Mouse (Mus musculus): ENCODE results near the gene Gm3776. TPM values are rescaled to one million over a fixed set of nuclear protein-coding genes. Genes with fewer than 3 reads are reported as not detected.
A peak's percentile ranks its signal among the peaks of the same experiment; 100 is the strongest.
"Not testable (repeated sequence)": the region's sequence is repeated elsewhere in the genome, so short reads cannot be mapped to it uniquely, and the experiment has no call there.

Gene Gm3776
- polyA plus RNA-seq (2015; fragmentation: Nextera tagmentation; extraction: Ambion mirVana) = not detected in 2 replicates

DNA sequence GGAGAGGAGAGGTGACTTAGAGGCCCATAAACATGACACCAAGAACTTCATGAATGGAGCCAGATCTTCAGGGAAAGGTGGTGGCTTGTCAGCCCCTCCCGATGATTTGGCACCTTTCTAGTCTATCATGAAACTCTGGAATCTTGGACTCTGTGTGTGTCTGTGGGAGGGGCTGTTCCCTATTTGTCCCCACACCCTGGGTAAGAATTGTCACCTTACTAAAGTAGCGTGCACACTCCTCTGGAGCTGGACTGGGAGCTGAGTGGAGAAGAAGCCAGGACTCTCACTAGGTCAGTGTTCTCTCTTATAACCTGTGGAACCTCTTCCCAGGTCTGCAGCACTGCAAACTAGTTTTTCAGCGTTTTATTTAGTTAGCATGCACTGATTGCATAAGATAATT is at the start of gene Gm3776:
Gene Gm3776, plus strand, starts transcription at position 216 of the 400 bp plus-strand sequence.
- H3K4me3 ChIP-seq (ENCODE audit: low read length); H3K36me3 ChIP-seq (ENCODE audit: control insufficient read depth, insufficient read depth); H3K9me3 ChIP-seq (replicated peaks; ENCODE audit: control insufficient read depth, low read length); H3K4me2 ChIP-seq (ENCODE audit: low read depth, low read length); H3K4me1 ChIP-seq (ENCODE audit: control insufficient read depth, insufficient read depth, low read length); H3K27ac ChIP-seq (ENCODE audit: low read length); H3K27me3 ChIP-seq (ENCODE audit: control insufficient read depth, insufficient read depth, low read length); ATAC-seq (replicated peaks; ENCODE audit: extremely low read depth, insufficient read depth, low FRiP score); H3K9ac ChIP-seq (ENCODE audit: low read length): not testable (repeated sequence)
- WGBS = 65% methylated on average over 1 of the region's 3 CpGs

DNA sequence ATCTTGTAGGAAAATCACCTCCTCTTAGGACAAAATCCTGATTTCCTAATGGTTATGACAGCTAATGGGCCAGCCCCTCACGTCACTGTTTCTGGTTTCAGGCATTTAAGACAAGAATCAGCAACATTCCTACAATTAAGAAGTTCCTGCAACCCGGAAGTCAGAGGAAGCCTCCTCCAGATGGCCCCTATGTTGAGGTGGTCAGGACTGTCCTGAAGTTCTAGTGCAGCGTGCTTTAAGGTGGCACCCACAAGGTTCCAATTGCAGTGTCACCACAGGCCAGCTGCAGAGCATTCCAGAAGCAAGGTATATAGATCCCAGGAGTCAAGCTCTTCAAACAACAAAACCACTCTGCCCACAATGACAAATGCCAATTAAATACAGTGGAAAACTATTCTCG is 48.0 kb upstream of the Gm3776 start:
- 43% methylated on average over 4 of the region's 4 CpGs for WGBS
- H3K36me3 ChIP-seq (ENCODE audit: control insufficient read depth, insufficient read depth) = peaks cover 4% of the 10 kb centered on the region
- H3K9me3 ChIP-seq (replicated peaks; ENCODE audit: control insufficient read depth, low read length) = no peaks in the 10 kb centered on the region
- no peak overlapping the region for H3K4me2 ChIP-seq (ENCODE audit: low read depth, low read length)
- no peak overlapping the region for H3K9ac ChIP-seq (ENCODE audit: low read length)
- no peak for ATAC-seq (replicated peaks; ENCODE audit: extremely low read depth, insufficient read depth, low FRiP score)
- peaks cover 11% of the 10 kb centered on the region for H3K4me1 ChIP-seq (ENCODE audit: control insufficient read depth, insufficient read depth, low read length)
- H3K27ac ChIP-seq (ENCODE audit: low read length) = no peak overlapping the region
- no peak overlapping the region for H3K4me3 ChIP-seq (ENCODE audit: low read length)
- H3K27me3 ChIP-seq (ENCODE audit: control insufficient read depth, insufficient read depth, low read length) = no peaks in the 10 kb centered on the region

DNA sequence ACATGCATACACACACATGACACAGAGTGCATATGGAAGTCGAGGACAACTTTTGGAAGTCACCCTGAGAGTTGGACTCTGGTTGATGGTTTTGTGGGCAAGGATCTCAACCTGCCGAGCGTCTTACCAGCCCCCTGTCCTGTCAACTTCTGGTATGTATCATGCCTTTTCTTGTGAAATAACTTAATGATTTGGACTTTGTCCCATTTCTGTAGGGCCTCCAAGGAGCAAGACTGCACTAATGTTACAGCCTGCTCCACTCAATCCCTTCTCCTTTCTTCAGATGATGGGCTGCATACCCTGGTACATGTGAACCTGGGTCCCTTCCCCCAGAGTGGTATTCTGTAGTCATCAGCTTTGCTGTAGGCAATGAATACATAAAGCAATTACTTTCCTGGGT is 46.9 kb upstream of the Gm3776 start:
- no peaks in the 10 kb centered on the region for H3K9me3 ChIP-seq (replicated peaks; ENCODE audit: control insufficient read depth, low read length)
- H3K36me3 ChIP-seq (ENCODE audit: control insufficient read depth, insufficient read depth) = peaks cover 4% of the 10 kb centered on the region
- no peak for ATAC-seq (replicated peaks; ENCODE audit: extremely low read depth, insufficient read depth, low FRiP score)
- no peaks in the 10 kb centered on the region for H3K27me3 ChIP-seq (ENCODE audit: control insufficient read depth, insufficient read depth, low read length)
- H3K9ac ChIP-seq (ENCODE audit: low read length) = no peak overlapping the region
- WGBS = 88% methylated on average over 3 of the region's 3 CpGs
- no peak overlapping the region for H3K27ac ChIP-seq (ENCODE audit: low read length)
- peaks cover 11% of the 10 kb centered on the region for H3K4me1 ChIP-seq (ENCODE audit: control insufficient read depth, insufficient read depth, low read length)
- no peak overlapping the region for H3K4me3 ChIP-seq (ENCODE audit: low read length)
- H3K4me2 ChIP-seq (ENCODE audit: low read depth, low read length) = no peak overlapping the region

DNA sequence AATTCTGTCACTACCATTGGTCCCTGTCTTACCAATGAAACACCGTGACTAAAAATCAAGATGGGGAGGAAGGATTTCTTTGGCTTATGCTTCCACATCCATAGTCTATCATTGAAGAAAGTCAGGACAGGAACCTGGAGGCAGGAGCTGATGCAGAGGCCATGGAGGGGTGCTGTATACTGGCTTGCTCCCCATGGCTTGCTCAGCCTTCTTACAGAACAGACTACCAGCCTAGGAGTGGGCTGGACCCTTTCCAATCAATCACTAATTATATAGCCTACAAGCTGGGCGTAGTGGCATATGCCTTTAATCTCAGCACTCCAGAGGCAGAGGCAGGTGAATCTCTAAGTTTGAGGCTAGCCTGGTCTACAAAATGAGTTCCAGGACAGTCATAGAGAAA is 46.1 kb upstream of the Gm3776 start:
- H3K36me3 ChIP-seq (ENCODE audit: control insufficient read depth, insufficient read depth) = no peaks in the 10 kb centered on the region; the same call in none of the 2 replicates
- H3K27me3 ChIP-seq (ENCODE audit: control insufficient read depth, insufficient read depth, low read length) = no peaks in the 10 kb centered on the region
- no peak overlapping the region for H3K4me3 ChIP-seq (ENCODE audit: low read length)
- 95% methylated on average over 2 of the region's 2 CpGs for WGBS
- H3K4me1 ChIP-seq (ENCODE audit: control insufficient read depth, insufficient read depth, low read length) = peaks cover 11% of the 10 kb centered on the region
- no peak overlapping the region for H3K4me2 ChIP-seq (ENCODE audit: low read depth, low read length)
- no peak overlapping the region for H3K9ac ChIP-seq (ENCODE audit: low read length)
- H3K27ac ChIP-seq (ENCODE audit: low read length) = no peak overlapping the region
- no peaks in the 10 kb centered on the region for H3K9me3 ChIP-seq (replicated peaks; ENCODE audit: control insufficient read depth, low read length)
- ATAC-seq (replicated peaks; ENCODE audit: extremely low read depth, insufficient read depth, low FRiP score) = no peak

DNA sequence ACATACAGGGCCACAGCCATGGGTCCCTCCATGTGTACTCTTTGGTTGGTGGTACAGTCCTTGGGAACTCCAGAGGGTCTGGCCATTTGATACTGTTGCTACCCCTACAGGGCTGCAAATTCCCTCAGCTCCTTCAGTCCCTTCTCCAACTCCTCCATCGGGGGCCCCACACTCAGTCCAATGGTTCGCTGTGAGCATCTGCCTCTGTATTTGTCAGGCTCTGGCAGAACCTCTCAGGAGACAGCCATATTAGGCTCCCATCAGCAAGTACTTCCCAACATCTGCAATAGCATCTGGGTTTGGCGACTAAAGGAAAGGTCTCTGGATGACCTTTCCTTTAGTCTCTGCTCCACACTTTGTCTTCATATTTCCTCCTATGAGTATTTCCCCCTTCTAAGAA is 45.4 kb upstream of the Gm3776 start:
- H3K4me3 ChIP-seq (ENCODE audit: low read length) = no peak overlapping the region
- peaks cover 11% of the 10 kb centered on the region for H3K4me1 ChIP-seq (ENCODE audit: control insufficient read depth, insufficient read depth, low read length)
- H3K27me3 ChIP-seq (ENCODE audit: control insufficient read depth, insufficient read depth, low read length) = no peaks in the 10 kb centered on the region
- no peak overlapping the region for H3K9ac ChIP-seq (ENCODE audit: low read length)
- no peaks in the 10 kb centered on the region for H3K9me3 ChIP-seq (replicated peaks; ENCODE audit: control insufficient read depth, low read length)
- H3K4me2 ChIP-seq (ENCODE audit: low read depth, low read length) = no peak overlapping the region
- ATAC-seq (replicated peaks; ENCODE audit: extremely low read depth, insufficient read depth, low FRiP score) = no peak
- H3K36me3 ChIP-seq (ENCODE audit: control insufficient read depth, insufficient read depth) = no peaks in the 10 kb centered on the region; the same call in none of the 2 replicates
- no peak overlapping the region for H3K27ac ChIP-seq (ENCODE audit: low read length)
- 95% methylated on average over 3 of the region's 3 CpGs for WGBS

DNA sequence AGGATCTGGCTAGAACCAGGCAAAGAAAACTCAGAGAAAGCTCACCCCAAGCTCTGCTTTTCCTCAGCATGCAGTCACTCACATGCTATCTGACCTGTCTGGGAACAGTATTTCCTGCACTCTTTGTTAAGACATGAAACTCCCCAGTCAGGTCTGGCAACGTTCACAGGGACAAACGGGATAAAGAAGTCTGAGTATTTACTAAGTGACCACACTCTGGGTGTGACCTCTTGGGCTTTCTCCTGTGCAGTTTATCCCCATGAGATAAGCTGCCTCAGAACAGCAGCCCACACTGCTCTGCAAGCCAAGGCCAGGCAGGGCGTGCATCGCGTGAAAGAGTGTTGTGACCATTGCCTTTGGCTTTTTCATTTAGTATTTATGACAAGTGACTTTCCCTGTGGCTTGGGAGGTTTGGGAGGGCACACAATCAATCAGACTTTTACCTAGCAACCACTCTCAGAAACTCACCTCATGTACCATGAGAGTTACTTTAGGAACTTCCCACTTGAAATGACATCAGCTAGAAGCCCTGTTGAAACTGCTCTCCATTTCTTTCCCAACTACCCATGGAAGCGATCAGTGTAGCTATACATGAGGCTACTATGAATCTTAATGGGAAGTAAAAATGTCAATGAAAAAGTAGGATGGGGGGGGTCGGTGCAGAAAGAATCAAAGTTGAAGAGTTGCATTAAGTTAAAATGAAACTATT is 44.4 kb upstream of the Gm3776 start:
- peak overlapping the region; percentile 15; the same call in 1 of the 2 replicates for H3K4me2 ChIP-seq (ENCODE audit: low read depth, low read length)

DNA sequence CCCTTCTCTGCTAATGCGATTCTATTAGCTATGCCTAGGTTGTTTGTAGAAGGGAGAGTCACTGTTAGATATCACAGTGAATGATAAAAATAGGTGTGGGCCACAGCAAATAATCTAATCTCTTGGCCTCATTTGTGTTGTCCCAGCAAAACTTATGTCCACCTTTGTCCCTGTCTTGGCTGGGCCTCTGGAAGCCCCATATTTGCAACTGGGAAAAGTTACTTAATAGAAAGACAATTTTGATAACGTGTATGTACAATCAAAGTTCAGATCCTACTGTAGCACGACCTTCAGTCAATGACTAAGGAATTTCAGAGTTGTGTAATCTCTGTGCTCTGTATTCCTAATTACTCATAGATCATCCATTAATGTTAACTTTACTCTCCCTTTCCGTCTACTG is 39.9 kb upstream of the Gm3776 start:
- no peaks in the 10 kb centered on the region for H3K9me3 ChIP-seq (replicated peaks; ENCODE audit: control insufficient read depth, low read length)
- 62% methylated on average over 4 of the region's 4 CpGs for WGBS
- no peak overlapping the region for H3K9ac ChIP-seq (ENCODE audit: low read length)
- H3K36me3 ChIP-seq (ENCODE audit: control insufficient read depth, insufficient read depth) = no peaks in the 10 kb centered on the region
- H3K27ac ChIP-seq (ENCODE audit: low read length) = no peak overlapping the region
- H3K4me1 ChIP-seq (ENCODE audit: control insufficient read depth, insufficient read depth, low read length) = peaks cover 12% of the 10 kb centered on the region
- ATAC-seq (replicated peaks; ENCODE audit: extremely low read depth, insufficient read depth, low FRiP score) = no peak
- no peak overlapping the region for H3K4me3 ChIP-seq (ENCODE audit: low read length)
- no peak overlapping the region for H3K4me2 ChIP-seq (ENCODE audit: low read depth, low read length)
- H3K27me3 ChIP-seq (ENCODE audit: control insufficient read depth, insufficient read depth, low read length) = no peaks in the 10 kb centered on the region

More for the DNA sequence above, 44.4 kb upstream of the Gm3776 start:
- peak overlapping the region; percentile 38 for H3K27ac ChIP-seq (ENCODE audit: low read length)
- WGBS = 32% methylated on average over 7 of the region's 7 CpGs
- no peak overlapping the region for H3K4me3 ChIP-seq (ENCODE audit: low read length)
- no peaks in the 10 kb centered on the region for H3K27me3 ChIP-seq (ENCODE audit: control insufficient read depth, insufficient read depth, low read length)
- no peaks in the 10 kb centered on the region for H3K9me3 ChIP-seq (replicated peaks; ENCODE audit: control insufficient read depth, low read length)
- H3K4me1 ChIP-seq (ENCODE audit: control insufficient read depth, insufficient read depth, low read length) = peaks cover 13% of the 10 kb centered on the region
- peak; percentile 85 for ATAC-seq (replicated peaks; ENCODE audit: extremely low read depth, insufficient read depth, low FRiP score)
- no peak overlapping the region for H3K9ac ChIP-seq (ENCODE audit: low read length)
- H3K36me3 ChIP-seq (ENCODE audit: control insufficient read depth, insufficient read depth) = no peaks in the 10 kb centered on the region; the same call in none of the 2 replicates

DNA sequence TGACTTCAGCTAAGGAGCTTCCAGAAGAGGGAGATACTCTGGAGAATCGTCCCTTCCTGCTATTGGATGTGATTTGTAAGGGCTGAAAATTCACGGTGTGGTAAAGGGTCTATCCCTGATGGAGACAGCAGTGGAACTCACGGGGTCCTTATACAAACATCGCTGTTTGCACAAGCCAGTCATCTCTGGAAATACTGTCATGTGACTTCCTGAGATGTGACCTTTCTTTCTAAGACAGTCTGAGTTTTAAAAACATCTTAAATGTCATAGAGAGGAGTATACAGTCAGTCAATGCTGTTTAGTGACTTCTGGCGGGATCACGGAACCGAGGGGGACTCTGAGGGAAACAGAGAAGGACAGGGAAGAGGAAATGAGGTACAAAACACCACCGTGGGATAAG is 34.3 kb upstream of the Gm3776 start:
- Histone ChIP-seq H3K9ac (ENCODE audit: low read length) (no peak overlapping the region), H3K27me3 (ENCODE audit: control insufficient read depth, insufficient read depth, low read length) (no peaks in the 10 kb centered on the region), H3K4me1 (ENCODE audit: control insufficient read depth, insufficient read depth, low read length) (peaks cover 2% of the 10 kb centered on the region; the same call in 1 of the 2 replicates), H3K36me3 (ENCODE audit: control insufficient read depth, insufficient read depth) (no peaks in the 10 kb centered on the region), H3K4me3 (ENCODE audit: low read length) (no peak overlapping the region), H3K9me3 (replicated peaks; ENCODE audit: control insufficient read depth, low read length) (no peaks in the 10 kb centered on the region), H3K27ac (ENCODE audit: low read length) (no peak overlapping the region), H3K4me2 (ENCODE audit: low read depth, low read length) (no peak overlapping the region)
- ATAC-seq (replicated peaks; ENCODE audit: extremely low read depth, insufficient read depth, low FRiP score) = no peak
- 60% methylated on average over 8 of the region's 8 CpGs for WGBS

DNA sequence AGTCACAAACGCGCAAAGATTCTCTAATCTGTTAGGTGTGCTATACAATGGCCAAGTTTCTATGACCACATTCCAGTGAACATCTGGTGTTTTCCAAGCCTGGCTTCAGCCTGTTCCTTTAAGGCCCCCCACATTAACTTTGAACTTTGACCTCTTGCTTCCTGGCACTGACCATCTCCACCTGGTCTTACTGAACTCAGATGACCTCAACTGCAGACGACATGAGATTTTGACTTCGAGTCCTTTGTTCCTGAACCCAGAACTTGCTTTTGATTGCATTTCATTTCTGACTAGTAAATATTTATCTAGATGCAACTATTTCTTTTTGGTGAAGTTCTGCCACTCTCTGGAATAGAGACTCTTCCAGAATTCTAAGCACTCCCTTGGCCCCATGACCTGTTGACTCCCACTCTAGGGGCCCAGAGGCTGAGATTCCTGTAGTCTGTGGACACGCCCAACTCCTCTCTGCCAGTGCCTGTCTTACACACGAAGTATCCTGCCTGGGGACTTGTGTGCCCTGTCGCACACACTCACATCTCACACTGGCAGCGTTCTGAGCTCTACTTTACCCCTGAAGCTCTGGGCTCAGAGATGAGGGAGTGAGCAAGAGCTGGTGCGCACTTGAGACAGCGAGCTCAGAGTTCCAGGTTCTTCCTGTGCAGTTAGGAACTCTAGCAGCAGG is 33.6 kb upstream of the Gm3776 start:
- WGBS = 72% methylated on average over 10 of the region's 10 CpGs
- ATAC-seq (replicated peaks; ENCODE audit: extremely low read depth, insufficient read depth, low FRiP score) = no peak

More for the DNA sequence above, 33.6 kb upstream of the Gm3776 start:
- Histone ChIP-seq H3K9ac (ENCODE audit: low read length) (no peak overlapping the region), H3K4me1 (ENCODE audit: control insufficient read depth, insufficient read depth, low read length) (peaks cover 2% of the 10 kb centered on the region; the same call in 1 of the 2 replicates), H3K27ac (ENCODE audit: low read length) (no peak overlapping the region), H3K4me3 (ENCODE audit: low read length) (no peak overlapping the region), H3K9me3 (replicated peaks; ENCODE audit: control insufficient read depth, low read length) (no peaks in the 10 kb centered on the region), H3K36me3 (ENCODE audit: control insufficient read depth, insufficient read depth) (no peaks in the 10 kb centered on the region), H3K4me2 (ENCODE audit: low read depth, low read length) (no peak overlapping the region), H3K27me3 (ENCODE audit: control insufficient read depth, insufficient read depth, low read length) (no peaks in the 10 kb centered on the region)
